Mouse (Mus musculus) lung, adult 2 months (tissue): ENCODE data around the gene Rreb1. TPM values are rescaled to one million over a fixed set of nuclear protein-coding genes. Genes with fewer than 3 reads are reported as not detected.

Experiments used
- DNase-seq: peaks from one replicate; pipeline ENCODE4 v3.0.0; 2022
- H3K4me1 ChIP-seq: fragments of 200-500 bp; 2 replicates; pipeline ENCODE4 v1.6.1; 2011; ENCODE audit warnings: low read length; ENCODE audit not compliant: control insufficient read depth, insufficient read depth
- H3K4me3 ChIP-seq: fragments of 200-500 bp; replicated peaks from 2 replicates; pipeline ENCODE3; 2011; ENCODE audit warnings: low read depth, mild to moderate bottlenecking, control low read depth, low read length; ENCODE audit errors: extremely low read depth
- CTCF ChIP-seq: fragments of 200-500 bp; IDR thresholded peaks from 2 replicates; pipeline ENCODE4 v1.5.1; 2011; ENCODE audit warnings: mild to moderate bottlenecking, low read length, control low read depth; ENCODE audit not compliant: insufficient read depth
- POLR2A ChIP-seq: fragments of 200-500 bp; IDR thresholded peaks from 2 replicates; pipeline ENCODE4 v1.6.1; 2011; ENCODE audit warnings: low read depth, mild to moderate bottlenecking, control low read depth, low read length, borderline replicate concordance; ENCODE audit errors: extremely low read depth
- WGBS: fragments of 180-500 bp; shearing (Covaris S2); methylation state at CpG from one replicate; pipeline ENCODE4 v1.1.7; 2018; 5-methylcytosine and 5-hydroxymethylcytosine counted together
- polyA plus RNA-seq: library from polyadenylated mRNA; depleted of rRNA; stranded (reverse); fragments of >200 nt; gene quantifications from 2 replicates; pipeline ENCODE4 v1.2.3, GENCODE M21; 2012

The Rreb1 gene
- polyA plus RNA-seq, 1 experiment, result 23.7 TPM

- TF ChIP-seq POLR2A (no peak), CTCF (no peak)
- WGBS, result 28% methylated on average over 5 of the region's 5 CpGs
- H3K4me1 ChIP-seq, result peaks cover 36% of the 10 kb centered on the region
- DNase-seq, result no peak
- H3K4me3 ChIP-seq, result no peak overlapping the region
Observed at GRCm38 (mm10) chr13:37879556-37879955, 101.4 kb downstream of the Rreb1 start.

DNA sequence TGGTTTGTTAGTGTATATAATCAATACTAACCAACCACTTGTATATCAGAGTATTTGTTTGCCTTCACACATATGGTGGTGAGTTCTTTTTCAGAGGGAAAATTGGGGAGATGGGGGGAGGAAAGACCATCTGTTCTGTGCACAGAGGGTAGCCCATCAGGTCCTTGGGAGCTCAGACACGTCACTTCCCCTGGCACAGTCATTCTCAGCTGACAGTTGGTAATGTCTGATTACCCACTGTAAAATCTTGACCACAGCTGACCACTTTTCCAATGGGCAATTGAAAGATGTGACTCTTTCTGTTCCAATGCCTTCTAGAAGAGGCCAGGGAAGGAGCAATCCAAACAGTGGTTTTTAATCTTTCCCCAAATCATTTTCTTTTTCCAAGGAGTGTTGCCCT, 101.8 kb downstream of the Rreb1 start:
- 25% methylated on average over 1 of the region's 1 CpGs for WGBS
- TF ChIP-seq POLR2A (no peak), CTCF (no peak)
- no peak overlapping the region for H3K4me3 ChIP-seq
- peaks cover 36% of the 10 kb centered on the region for H3K4me1 ChIP-seq
- DNase-seq, result no peak

DNA sequence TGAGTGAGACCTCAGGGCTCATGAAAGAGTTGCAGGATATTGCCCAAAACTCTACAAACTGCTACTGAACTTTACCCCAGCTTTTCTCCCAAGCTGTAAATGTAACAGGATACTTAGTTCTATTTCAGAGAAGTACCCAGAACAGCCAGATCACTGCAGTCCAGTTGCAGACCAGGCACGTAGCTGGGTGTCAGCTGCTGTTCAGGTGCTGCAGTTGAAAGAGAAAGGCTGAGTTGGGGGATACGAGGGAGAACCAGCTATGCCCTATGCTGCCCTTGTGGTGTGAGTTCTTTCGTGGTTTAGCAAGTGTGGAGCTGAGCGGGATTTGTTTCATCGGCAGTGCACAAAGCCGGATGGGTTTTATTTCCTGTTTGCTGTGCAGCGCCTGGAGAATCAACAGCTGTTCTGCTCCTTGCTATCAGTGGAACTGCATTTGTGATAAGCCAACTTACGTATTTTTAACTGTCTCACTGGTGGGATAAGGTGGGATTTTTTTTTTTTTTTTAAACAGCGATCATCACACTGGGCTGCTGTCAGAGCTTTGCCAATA, 102.5 kb downstream of the Rreb1 start:
- 11% methylated on average over 9 of the region's 9 CpGs for WGBS

DNA sequence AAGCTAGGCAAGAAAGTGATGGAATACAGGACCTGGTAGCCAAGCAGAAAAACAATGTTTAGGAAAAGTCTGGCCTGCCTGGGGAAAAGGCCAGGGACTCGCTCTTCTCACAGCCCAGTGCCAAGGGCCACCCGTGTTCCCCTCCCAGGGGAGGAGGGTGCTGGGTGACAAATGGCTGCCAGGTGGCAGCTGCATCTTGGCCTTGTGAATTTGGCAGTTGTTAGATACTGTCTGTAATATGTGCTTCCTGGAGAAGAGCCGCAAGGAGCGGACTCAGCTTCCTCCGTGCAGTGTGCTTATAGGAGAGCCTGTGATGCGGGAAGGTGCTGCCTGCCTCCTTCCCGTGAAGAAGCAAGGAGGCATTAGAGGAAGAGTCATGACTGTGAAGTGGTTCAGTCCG, 104.3 kb downstream of the Rreb1 start:
- DNase-seq, result no peak
- WGBS, result 27% methylated on average over 8 of the region's 8 CpGs
- H3K4me1 ChIP-seq, result peaks cover 36% of the 10 kb centered on the region
- TF ChIP-seq POLR2A, result no peak
- TF ChIP-seq CTCF, result no peak
- no peak overlapping the region for H3K4me3 ChIP-seq

More for the DNA sequence above, 102.5 kb downstream of the Rreb1 start:
- no peak for DNase-seq
- Histone ChIP-seq H3K4me1 (peaks cover 36% of the 10 kb centered on the region), H3K4me3 (no peak overlapping the region)
- TF ChIP-seq CTCF, result no peak
- no peak for TF ChIP-seq POLR2A

GRCm38 (mm10) chr13:37883008-37883407, 104.8 kb downstream of the Rreb1 start:
- TF ChIP-seq CTCF (no peak), POLR2A (no peak)
- peaks cover 36% of the 10 kb centered on the region for H3K4me1 ChIP-seq

GRCm38 (mm10) chr13:37885392-37885791, 107.2 kb downstream of the Rreb1 start:
- TF ChIP-seq POLR2A, result no peak
- TF ChIP-seq CTCF, result no peak
- no peak for DNase-seq
- 76% methylated on average over 2 of the region's 2 CpGs for WGBS
- Histone ChIP-seq H3K4me3 (no peak overlapping the region), H3K4me1 (peaks cover 24% of the 10 kb centered on the region)

More at GRCm38 (mm10) chr13:37883008-37883407, 104.8 kb downstream of the Rreb1 start:
- WGBS, result 59% methylated on average over 5 of the region's 5 CpGs
- H3K4me3 ChIP-seq, result no peak overlapping the region
- no peak for DNase-seq

- TF ChIP-seq CTCF (no peak), POLR2A (no peak)
- 89% methylated on average over 6 of the region's 6 CpGs for WGBS
- Histone ChIP-seq H3K4me3 (no peak overlapping the region), H3K4me1 (peaks cover 24% of the 10 kb centered on the region)
- no peak for DNase-seq
Observed at GRCm38 (mm10) chr13:37886024-37886423, 107.8 kb downstream of the Rreb1 start.

GRCm38 (mm10) chr13:37894756-37895155, 116.6 kb downstream of the Rreb1 start:
- TF ChIP-seq POLR2A, result no peak
- TF ChIP-seq CTCF, result no peak
- 67% methylated on average over 8 of the region's 8 CpGs for WGBS
- no peak overlapping the region for H3K4me3 ChIP-seq
- DNase-seq, result no peak
- H3K4me1 ChIP-seq, result peaks cover 16% of the 10 kb centered on the region

- TF ChIP-seq CTCF, result no peak
- no peak for DNase-seq
- WGBS, result 53% methylated on average over 6 of the region's 6 CpGs
- H3K4me3 ChIP-seq, result no peak overlapping the region
- peaks cover 11% of the 10 kb centered on the region for H3K4me1 ChIP-seq
Observed at GRCm38 (mm10) chr13:37895564-37896254, 117.5 kb downstream of the Rreb1 start.

GRCm38 (mm10) chr13:37896423-37896822, 118.2 kb downstream of the Rreb1 start:
- WGBS, result 71% methylated on average over 1 of the region's 1 CpGs
- DNase-seq, result no peak
- no peak overlapping the region for H3K4me3 ChIP-seq
- H3K4me1 ChIP-seq, result peaks cover 11% of the 10 kb centered on the region
- TF ChIP-seq POLR2A (no peak), CTCF (no peak)
